Mouse (Mus musculus) kidney, postnatal 14 days (tissue): ENCODE measurements at regions not wholly inside any gene's neighbourhood (a gene's known extent, or its start where the extent isn't known, plus 50 kb on each side); places are given as distances from the start of the nearest gene placed in this dataset.
"Not testable (repeated sequence)": the region's sequence is repeated elsewhere in the genome, so short reads cannot be mapped to it uniquely, and the experiment has no call there.

Experiments
- DNase-seq: peaks from one replicate; pipeline ENCODE4 v3.0.0; 2022; ENCODE audit warnings: mixed read lengths

- DNase-seq, result no peak
Observed at GRCm38 (mm10) chr10:111592416-111593149, 86.5 kb downstream of the Phlda1 start.

GRCm38 (mm10) chr10:111593280-111593679 lies 87.2 kb downstream of the Phlda1 start:
- DNase-seq, result no peak

GRCm38 (mm10) chr10:111594171-111594570 lies 88.1 kb downstream of the Phlda1 start:
- no peak for DNase-seq

GRCm38 (mm10) chr10:111594651-111595050 lies 88.6 kb downstream of the Phlda1 start:
- DNase-seq, result no peak

GRCm38 (mm10) chr10:111595513-111595995 lies 89.5 kb downstream of the Phlda1 start:
- peak; percentile 48 for DNase-seq

- DNase-seq, result no peak
Observed at GRCm38 (mm10) chr10:111598650-111599049, 92.6 kb downstream of the Phlda1 start.

GRCm38 (mm10) chr10:111599297-111600250 lies 93.5 kb downstream of the Phlda1 start:
- DNase-seq, result peak; percentile 36

- DNase-seq, result no peak
Observed at GRCm38 (mm10) chr10:111600251-111600620, 94.2 kb downstream of the Phlda1 start.

GRCm38 (mm10) chr10:111600677-111601099 lies 94.6 kb downstream of the Phlda1 start:
- DNase-seq, result peak; percentile 92

- no peak for DNase-seq
Observed at GRCm38 (mm10) chr10:111603166-111603565, 97.1 kb downstream of the Phlda1 start.

GRCm38 (mm10) chr10:111607381-111607780 lies 101.3 kb downstream of the Phlda1 start:
- DNase-seq, result not testable (repeated sequence)

GRCm38 (mm10) chr10:111608385-111609093 lies 102.5 kb downstream of the Phlda1 start:
- no peak for DNase-seq

GRCm38 (mm10) chr10:111609889-111610288 lies 103.8 kb downstream of the Phlda1 start:
- no peak for DNase-seq

- no peak for DNase-seq
Observed at GRCm38 (mm10) chr10:111619627-111620270, 113.7 kb downstream of the Phlda1 start.

- DNase-seq, result no peak
Observed at GRCm38 (mm10) chr10:111620927-111621676, 115.0 kb downstream of the Phlda1 start.

- no peak for DNase-seq
Observed at GRCm38 (mm10) chr10:111622789-111623188, 116.7 kb downstream of the Phlda1 start.

GRCm38 (mm10) chr10:111624021-111624420 lies 117.9 kb downstream of the Phlda1 start:
- no peak for DNase-seq

GRCm38 (mm10) chr10:111624624-111625023 lies 118.5 kb downstream of the Phlda1 start:
- DNase-seq, result no peak

GRCm38 (mm10) chr10:111625573-111625972 lies 119.5 kb downstream of the Phlda1 start:
- DNase-seq, result no peak

- no peak for DNase-seq
Observed at GRCm38 (mm10) chr10:111626009-111626408, 119.9 kb downstream of the Phlda1 start.

- no peak for DNase-seq
Observed at GRCm38 (mm10) chr10:111636283-111636682, 130.2 kb downstream of the Phlda1 start.
